Mouse (Mus musculus): ENCODE results near the gene Stk33. TPM values are rescaled to one million over a fixed set of nuclear protein-coding genes. Genes with fewer than 3 reads are reported as not detected.

Gene Stk33
- polyA plus RNA-seq, 1 experiment from 2014 or later = 0.61 TPM

DNA sequence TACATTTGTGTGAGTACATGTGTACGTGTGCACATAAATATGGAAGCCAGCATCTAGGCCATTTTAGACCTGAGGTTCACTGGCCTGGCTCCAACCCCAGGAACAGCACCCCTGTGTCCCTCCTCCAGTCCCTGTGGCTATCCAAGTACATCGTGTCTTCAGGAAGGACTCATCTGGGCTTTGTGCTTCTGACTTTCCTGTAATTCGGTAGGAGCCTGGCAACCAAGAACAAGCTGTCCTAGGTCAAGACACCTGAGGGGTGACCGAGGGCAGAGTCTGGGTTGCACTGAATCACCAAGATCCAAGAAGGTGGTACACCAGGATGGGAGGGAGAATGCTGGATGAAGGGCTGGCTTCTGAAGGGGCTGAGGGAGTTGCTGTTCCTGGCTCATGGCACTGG, 163.0 kb downstream of the Stk33 start:
- H3K9ac ChIP-seq = no peak overlapping the region
- H3K27ac ChIP-seq (ENCODE audit: low read depth) = peak overlapping the region; percentile 52; the same call in 1 of the 2 replicates
- ATAC-seq (ENCODE audit: insufficient read depth) = no peak
- H3K27me3 ChIP-seq (ENCODE audit: insufficient read depth, low read length) = no peaks in the 10 kb centered on the region
- peaks cover 4% of the 10 kb centered on the region; the same call in 1 of the 2 replicates for H3K4me1 ChIP-seq (ENCODE audit: insufficient read depth)
- 85% methylated on average over 4 of the region's 4 CpGs for WGBS
- H3K4me2 ChIP-seq = no peak overlapping the region
- H3K36me3 ChIP-seq (ENCODE audit: insufficient read depth) = no peaks in the 10 kb centered on the region
- no peaks in the 10 kb centered on the region for H3K9me3 ChIP-seq (ENCODE audit: low read depth, low read length)
- no peak for TF ChIP-seq CTCF (IDR thresholded peaks at IDR 0.05; ENCODE audit: low read depth)
- no peak overlapping the region for H3K4me3 ChIP-seq (ENCODE audit: low read depth, low read length)
- no peak for DNase-seq

GRCm38 (mm10) chr7:109275151-109275550, 163.7 kb downstream of the Stk33 start:
- WGBS = 74% methylated on average over 3 of the region's 3 CpGs
- Histone ChIP-seq H3K4me2 (no peak overlapping the region), H3K36me3 (ENCODE audit: insufficient read depth) (no peaks in the 10 kb centered on the region), H3K9me3 (ENCODE audit: low read depth, low read length) (no peaks in the 10 kb centered on the region), H3K4me3 (ENCODE audit: low read depth, low read length) (no peak overlapping the region), H3K9ac (no peak overlapping the region), H3K4me1 (ENCODE audit: insufficient read depth) (peaks cover 4% of the 10 kb centered on the region; the same call in 1 of the 2 replicates), H3K27me3 (ENCODE audit: insufficient read depth, low read length) (no peaks in the 10 kb centered on the region), H3K27ac (ENCODE audit: low read depth) (no peak overlapping the region)
- ATAC-seq (ENCODE audit: insufficient read depth) (no peak), DNase-seq (no peak)
- TF ChIP-seq CTCF (IDR thresholded peaks at IDR 0.05; ENCODE audit: low read depth) = no peak

GRCm38 (mm10) chr7:109274289-109274688, 164.6 kb downstream of the Stk33 start:
- no peaks in the 10 kb centered on the region for H3K27me3 ChIP-seq (ENCODE audit: insufficient read depth, low read length)
- H3K36me3 ChIP-seq (ENCODE audit: insufficient read depth) = no peaks in the 10 kb centered on the region
- ATAC-seq (ENCODE audit: insufficient read depth) = no peak
- no peak overlapping the region for H3K4me2 ChIP-seq
- no peak for TF ChIP-seq CTCF (IDR thresholded peaks at IDR 0.05; ENCODE audit: low read depth)
- H3K4me3 ChIP-seq (ENCODE audit: low read depth, low read length) = no peak overlapping the region
- H3K27ac ChIP-seq (ENCODE audit: low read depth) = no peak overlapping the region
- DNase-seq = no peak
- no peak overlapping the region for H3K9ac ChIP-seq
- 50% methylated on average over 3 of the region's 3 CpGs for WGBS
- peaks cover 4% of the 10 kb centered on the region; the same call in 1 of the 2 replicates for H3K4me1 ChIP-seq (ENCODE audit: insufficient read depth)
- no peaks in the 10 kb centered on the region for H3K9me3 ChIP-seq (ENCODE audit: low read depth, low read length)

DNA sequence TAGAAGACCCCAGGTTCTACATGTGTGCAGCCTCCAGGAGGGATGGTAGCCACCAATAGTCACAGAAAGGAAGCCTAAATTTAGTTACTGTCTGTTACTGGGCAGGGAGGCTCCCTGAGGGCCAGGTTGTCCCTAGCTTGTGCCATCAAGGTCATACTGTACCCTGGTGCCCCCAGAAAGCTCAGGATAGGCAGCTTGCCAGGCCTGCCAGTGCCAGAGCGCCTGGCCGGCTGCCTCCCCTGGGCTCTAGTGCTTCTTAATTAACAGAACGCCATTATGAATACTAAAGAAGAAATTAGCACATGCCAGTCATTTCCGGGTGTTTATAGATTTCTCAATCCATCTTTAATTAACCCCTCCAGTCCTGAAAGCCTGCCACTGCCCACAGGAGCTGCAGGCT, 169.8 kb downstream of the Stk33 start:
- no peak overlapping the region for H3K4me2 ChIP-seq
- ATAC-seq (ENCODE audit: insufficient read depth) (no peak), DNase-seq (no peak)
- no peaks in the 10 kb centered on the region for H3K36me3 ChIP-seq (ENCODE audit: insufficient read depth)
- H3K27ac ChIP-seq (ENCODE audit: low read depth) = no peak overlapping the region
- no peaks in the 10 kb centered on the region for H3K27me3 ChIP-seq (ENCODE audit: insufficient read depth, low read length)
- H3K9me3 ChIP-seq (ENCODE audit: low read depth, low read length) = no peaks in the 10 kb centered on the region
- no peak overlapping the region for H3K9ac ChIP-seq
- H3K4me3 ChIP-seq (ENCODE audit: low read depth, low read length) = no peak overlapping the region
- H3K4me1 ChIP-seq (ENCODE audit: insufficient read depth) = no peaks in the 10 kb centered on the region
- 74% methylated on average over 4 of the region's 4 CpGs for WGBS
- no peak for TF ChIP-seq CTCF (IDR thresholded peaks at IDR 0.05; ENCODE audit: low read depth)

- Histone ChIP-seq H3K27me3 (ENCODE audit: insufficient read depth, low read length) (no peaks in the 10 kb centered on the region), H3K4me2 (no peak overlapping the region), H3K27ac (ENCODE audit: low read depth) (no peak overlapping the region), H3K9me3 (ENCODE audit: low read depth, low read length) (no peaks in the 10 kb centered on the region), H3K36me3 (ENCODE audit: insufficient read depth) (no peaks in the 10 kb centered on the region), H3K4me3 (ENCODE audit: low read depth, low read length) (no peak overlapping the region), H3K9ac (no peak overlapping the region), H3K4me1 (ENCODE audit: insufficient read depth) (no peaks in the 10 kb centered on the region)
- ATAC-seq (ENCODE audit: insufficient read depth) (no peak), DNase-seq (no peak)
- 50% methylated on average over 4 of the region's 4 CpGs for WGBS
- TF ChIP-seq CTCF (IDR thresholded peaks at IDR 0.05; ENCODE audit: low read depth) = no peak
These were observed 171.5 kb downstream of the Stk33 start for GRCm38 (mm10) chr7:109267370-109267769.

- no peaks in the 10 kb centered on the region for H3K4me1 ChIP-seq (ENCODE audit: insufficient read depth)
- 39% methylated on average over 1 of the region's 1 CpGs for WGBS
- ATAC-seq (ENCODE audit: insufficient read depth) (no peak), DNase-seq (no peak)
- H3K4me2 ChIP-seq = no peak overlapping the region
- no peaks in the 10 kb centered on the region for H3K27me3 ChIP-seq (ENCODE audit: insufficient read depth, low read length)
- no peak overlapping the region for H3K9ac ChIP-seq
- no peak overlapping the region for H3K4me3 ChIP-seq (ENCODE audit: low read depth, low read length)
- H3K36me3 ChIP-seq (ENCODE audit: insufficient read depth) = no peaks in the 10 kb centered on the region
- H3K9me3 ChIP-seq (ENCODE audit: low read depth, low read length) = no peaks in the 10 kb centered on the region
- TF ChIP-seq CTCF (IDR thresholded peaks at IDR 0.05; ENCODE audit: low read depth) = no peak
- no peak overlapping the region for H3K27ac ChIP-seq (ENCODE audit: low read depth)
These were observed 172.7 kb downstream of the Stk33 start for GRCm38 (mm10) chr7:109266181-109266580.

DNA sequence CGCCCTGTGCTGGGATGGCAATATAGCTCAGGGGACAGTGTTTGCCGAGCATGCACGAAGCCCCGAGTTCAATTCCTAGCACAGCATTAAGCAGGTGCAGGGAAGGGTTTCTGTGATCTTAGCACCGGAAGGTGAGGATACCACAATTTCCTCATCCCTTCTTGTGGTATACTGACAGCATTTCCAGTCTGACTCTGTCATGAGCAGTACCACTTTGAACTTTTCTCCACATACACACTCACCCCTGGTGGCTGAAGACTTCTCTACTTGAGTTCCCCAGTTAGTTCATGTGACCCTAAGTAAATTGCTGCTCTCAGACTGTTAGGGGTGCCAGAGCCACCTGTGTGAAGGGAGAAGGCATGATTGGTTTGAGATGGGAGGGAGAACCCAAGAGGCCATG, 173.3 kb downstream of the Stk33 start:
- H3K4me2 ChIP-seq = no peak overlapping the region
- no peak overlapping the region for H3K4me3 ChIP-seq (ENCODE audit: low read depth, low read length)
- DNase-seq (no peak), ATAC-seq (ENCODE audit: insufficient read depth) (no peak)
- H3K4me1 ChIP-seq (ENCODE audit: insufficient read depth) = no peaks in the 10 kb centered on the region
- no peaks in the 10 kb centered on the region for H3K27me3 ChIP-seq (ENCODE audit: insufficient read depth, low read length)
- H3K9me3 ChIP-seq (ENCODE audit: low read depth, low read length) = no peaks in the 10 kb centered on the region
- WGBS = 83% methylated on average over 5 of the region's 5 CpGs
- H3K27ac ChIP-seq (ENCODE audit: low read depth) = no peak overlapping the region
- H3K9ac ChIP-seq = no peak overlapping the region
- H3K36me3 ChIP-seq (ENCODE audit: insufficient read depth) = no peaks in the 10 kb centered on the region
- TF ChIP-seq CTCF (IDR thresholded peaks at IDR 0.05; ENCODE audit: low read depth) = no peak
